Mouse (Mus musculus) urinary bladder, postnatal 14 days (tissue): Measurements from ENCODE around the gene Ccdc47.
"Not testable (repeated sequence)": the region's sequence is repeated elsewhere in the genome, so short reads cannot be mapped to it uniquely, and the experiment has no call there.

Experiments
- DNase-seq: peaks from one replicate; pipeline ENCODE4 v3.0.0; 2021; ENCODE audit warnings: low spot score

The Ccdc47 gene

DNA sequence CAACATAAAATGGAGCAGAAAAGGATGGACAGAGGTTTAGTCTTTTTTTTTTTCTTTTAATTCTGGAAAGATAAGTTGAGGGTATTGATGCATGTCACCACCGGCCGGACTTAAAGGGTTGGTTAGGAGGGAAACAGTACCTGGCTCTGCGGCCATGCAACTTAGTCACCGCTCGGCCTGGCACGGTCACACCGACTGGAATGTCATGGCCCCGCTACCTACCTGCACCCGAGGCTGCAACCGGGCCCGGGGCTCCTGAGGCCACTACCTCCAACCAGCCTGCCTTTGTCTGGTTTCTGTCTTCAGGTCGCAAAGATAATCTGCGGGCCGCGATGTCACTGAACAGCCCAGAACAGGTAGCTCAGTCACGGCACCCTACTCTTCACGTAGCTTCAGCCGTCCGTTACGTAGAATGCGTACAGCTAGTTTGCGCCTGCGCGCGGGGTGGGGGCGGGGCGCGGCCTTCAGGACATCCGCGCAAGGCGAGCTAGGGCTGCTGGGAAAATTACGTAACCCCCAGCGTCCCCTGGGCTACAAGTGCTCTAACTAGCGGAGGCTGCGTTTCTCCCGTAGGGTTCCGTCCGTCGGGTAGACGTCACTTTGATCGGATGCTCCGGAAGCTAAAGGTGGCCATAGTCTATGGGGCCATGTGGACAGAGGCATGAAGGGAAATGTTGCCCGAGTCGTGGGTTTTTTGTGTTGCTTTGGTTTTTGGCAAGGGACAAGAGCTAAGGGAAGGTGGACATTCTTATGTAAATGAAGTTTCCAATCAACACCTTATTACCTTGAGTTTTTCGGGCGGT lies at the start of gene Ccdc47:
Gene Ccdc47, minus strand, starts transcription at position 418 of the 803 bp plus-strand sequence.
- peak; percentile 95 for DNase-seq

DNA sequence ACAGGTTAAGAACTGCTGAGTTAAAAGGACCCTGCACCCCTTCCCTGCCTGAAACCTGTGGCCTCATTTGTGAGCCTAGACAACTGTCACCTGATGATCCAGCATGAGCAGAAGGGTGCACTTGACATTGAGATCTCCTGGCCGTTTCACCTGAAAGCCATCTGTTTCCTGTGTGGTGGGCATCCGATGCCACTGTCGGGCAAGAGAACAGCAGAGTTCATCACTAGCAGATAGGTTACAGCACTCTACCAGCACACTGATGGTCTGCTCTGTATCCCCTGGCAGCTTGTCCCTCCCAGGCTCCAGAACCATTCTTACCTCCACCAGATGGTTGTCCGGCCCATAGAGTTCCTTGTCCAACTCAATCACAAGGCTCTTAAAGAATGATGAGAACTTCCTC lies 49.4 kb upstream of the Ccdc47 start:
- DNase-seq = no peak

DNA sequence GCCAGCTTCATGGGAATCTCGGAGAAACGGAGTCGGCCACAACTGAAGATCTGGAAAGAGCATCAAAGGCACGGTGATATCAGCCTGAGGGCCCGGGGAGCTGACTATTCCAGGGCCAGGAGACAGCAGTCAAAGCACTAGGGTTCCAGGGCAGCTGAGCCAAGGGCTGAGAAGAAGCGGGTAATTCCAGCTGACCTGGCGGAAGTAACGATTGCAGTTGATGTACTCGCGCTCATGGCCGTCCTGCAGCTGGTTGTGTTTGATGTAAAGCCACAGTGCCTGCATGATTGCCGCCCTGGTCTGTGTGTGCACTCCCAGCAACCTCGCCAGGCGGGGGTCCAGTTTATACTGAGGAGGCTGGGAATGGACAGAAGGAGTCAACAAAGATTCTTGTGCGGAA lies 48.8 kb upstream of the Ccdc47 start:
- DNase-seq = no peak

DNA sequence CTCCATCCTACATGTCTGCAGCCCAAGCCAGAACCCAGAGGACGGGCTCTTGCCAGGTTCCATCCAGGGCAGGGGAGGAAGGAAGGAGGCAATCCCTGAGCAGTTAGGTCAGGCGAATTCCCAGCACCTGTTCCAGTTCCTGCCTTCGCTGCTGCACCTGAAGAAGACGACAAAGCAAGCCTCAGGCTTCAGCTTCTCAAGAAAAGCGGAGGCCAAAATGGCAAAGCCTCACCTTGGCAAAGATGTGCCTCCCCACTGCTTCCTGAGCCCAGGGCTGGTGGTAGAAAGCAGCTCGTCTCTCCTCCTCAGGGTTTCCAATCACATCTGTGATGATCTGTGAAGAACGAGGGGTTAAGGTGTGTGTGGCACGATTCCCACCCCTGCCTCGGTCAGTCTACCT lies 47.8 kb upstream of the Ccdc47 start:
- DNase-seq = no peak

DNA sequence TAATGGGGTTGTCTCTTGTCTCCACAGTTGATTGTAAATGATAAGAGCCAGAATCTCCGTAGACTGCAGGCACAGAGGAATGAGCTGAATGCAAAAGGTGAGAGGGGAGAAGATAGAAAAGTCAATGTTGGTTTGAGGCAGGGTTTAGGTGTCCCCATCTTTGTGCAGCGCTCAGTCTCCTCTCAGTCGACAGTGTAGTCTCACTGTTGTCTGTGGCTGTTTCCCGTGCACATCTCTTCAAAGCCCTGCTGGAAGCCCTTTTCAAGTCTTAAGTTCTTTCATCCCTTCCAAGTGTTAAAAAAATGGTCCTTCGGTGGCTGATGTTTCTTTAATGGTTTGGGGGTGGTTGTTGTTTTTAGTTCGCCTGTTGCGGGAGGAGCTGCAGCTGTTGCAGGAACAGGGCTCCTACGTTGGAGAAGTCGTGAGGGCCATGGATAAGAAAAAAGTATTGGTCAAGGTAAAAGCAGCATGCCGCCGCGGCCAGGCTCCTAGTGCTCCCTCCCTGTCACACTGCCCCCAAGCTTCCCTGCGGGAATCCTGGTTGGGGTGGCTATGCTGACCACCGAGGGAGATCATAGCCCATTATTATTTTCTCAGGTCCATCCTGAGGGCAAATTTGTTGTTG lies 44.8 kb upstream of the Ccdc47 start:
- no peak for DNase-seq

DNA sequence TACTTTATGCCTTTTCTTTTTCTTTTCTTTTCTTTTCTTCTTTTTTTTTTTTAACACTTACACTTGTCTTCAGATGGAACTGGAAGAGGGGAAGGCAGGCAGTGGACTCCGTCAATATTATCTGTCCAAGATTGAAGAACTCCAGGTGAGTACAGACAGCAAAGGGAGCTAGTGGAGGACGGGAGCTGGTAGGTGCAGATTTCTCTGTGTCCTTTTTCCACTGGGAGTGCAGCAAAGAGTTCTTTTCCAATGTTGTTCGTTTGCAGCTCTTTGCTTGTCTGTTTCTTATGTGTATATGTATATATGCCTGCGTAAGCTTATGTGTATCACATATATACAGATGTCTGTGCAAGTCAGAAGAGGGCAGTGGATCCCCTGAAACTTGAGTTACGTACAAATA lies 40.6 kb upstream of the Ccdc47 start:
- no peak for DNase-seq

DNA sequence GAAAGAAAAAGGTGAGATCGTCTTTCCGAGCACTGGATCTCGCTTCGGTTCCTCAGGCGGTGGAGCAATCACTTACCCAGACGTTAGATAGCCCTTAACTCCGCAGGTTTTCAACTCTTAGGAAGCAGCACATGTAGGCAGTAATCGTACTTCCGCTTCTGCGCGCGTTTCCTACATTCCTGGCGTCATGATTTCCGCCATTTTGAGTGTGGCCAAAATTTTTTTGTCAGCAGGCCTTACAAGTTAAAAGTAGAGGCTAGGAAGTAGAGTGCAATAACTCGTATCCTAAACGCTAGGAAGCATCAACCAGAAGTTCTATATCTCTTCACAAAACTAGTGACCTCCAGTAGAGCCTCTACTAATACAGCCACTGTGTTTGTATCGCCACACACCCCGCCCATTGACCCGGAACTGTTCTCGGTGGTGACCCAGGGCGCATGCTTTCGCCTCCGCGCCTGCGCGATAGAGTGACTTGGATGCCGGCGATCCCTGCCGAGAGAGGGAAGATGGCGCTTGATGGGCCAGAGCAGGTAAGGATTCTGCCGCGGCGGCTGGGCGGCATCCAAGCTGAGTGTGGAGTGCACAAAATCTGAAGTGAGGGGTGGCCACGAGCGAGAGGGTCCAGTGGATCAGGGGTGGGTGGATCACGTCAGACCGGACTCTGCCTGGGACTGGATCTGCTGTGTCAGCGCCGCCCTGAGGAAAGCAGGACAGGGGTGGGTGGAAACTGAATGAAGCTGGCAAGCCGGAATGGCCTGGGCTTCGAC lies 39.7 kb upstream of the Ccdc47 start, which contains the start of the genes Ftsj3 and Psmc5:
Gene Ftsj3, minus strand, starts transcription at position 395 of the 767 bp plus-strand sequence.
Gene Psmc5, plus strand, starts transcription at position 470 of the 767 bp plus-strand sequence.
- peak; percentile 98 for DNase-seq

DNA sequence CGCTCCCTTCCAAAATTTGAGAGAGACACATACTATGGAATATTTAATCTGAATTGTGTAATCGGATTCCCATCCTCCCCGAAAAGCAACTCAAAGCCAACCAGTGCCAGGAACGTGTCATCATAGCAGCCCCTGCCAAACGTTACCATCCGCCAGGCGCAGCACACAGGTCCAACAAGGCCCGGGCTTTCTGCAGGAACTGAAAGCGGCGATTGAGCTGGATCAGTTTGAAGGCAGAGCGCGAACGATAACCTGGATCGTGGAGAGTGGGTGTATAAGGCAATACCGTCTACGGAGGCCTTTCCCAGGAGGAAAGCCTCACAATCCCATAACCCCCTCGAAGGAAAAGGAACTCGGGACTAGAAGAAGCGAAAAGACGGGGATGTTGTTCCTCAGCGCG lies 39.0 kb upstream of the Ccdc47 start:
- DNase-seq = no peak

DNA sequence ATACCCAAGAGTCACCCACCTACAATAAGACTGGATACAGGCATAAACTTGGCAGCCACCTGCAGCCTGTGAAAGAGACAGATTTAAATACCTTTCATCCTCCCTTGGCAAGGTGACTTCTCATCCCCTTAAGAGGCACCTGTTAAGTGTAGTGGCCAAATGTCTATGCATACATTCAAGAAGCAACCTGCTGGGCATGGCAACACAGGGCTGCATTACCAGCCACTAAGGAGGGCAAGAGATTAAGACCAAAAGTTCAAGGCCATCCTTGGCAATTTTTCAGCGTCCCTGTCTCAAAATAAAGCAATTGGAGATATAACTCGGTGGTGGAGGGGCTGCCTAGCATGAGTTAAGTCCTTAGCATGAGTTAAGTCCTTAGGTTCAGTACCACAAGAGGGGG lies 38.6 kb upstream of the Ccdc47 start:
- no peak for DNase-seq

DNA sequence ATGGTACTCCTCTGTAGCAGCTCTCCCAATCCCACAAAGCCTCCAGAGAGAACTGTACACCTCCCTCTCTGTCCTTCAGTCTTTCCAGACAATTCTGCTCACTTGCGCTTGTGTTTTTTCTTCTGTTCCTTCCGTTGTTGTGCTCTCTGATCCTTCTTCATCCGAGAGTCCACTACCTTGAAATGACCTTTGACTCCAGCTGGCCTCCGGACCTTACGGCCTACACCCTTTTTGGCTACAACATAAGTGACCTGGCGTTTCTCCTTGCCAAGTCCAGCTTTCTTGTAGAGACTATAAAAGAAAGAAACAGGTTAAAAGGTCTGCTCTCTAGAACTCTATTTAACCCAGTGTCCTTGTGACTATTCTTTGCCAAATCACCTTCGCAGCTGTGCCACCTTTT lies 33.2 kb upstream of the Ccdc47 start:
- no peak for DNase-seq

DNA sequence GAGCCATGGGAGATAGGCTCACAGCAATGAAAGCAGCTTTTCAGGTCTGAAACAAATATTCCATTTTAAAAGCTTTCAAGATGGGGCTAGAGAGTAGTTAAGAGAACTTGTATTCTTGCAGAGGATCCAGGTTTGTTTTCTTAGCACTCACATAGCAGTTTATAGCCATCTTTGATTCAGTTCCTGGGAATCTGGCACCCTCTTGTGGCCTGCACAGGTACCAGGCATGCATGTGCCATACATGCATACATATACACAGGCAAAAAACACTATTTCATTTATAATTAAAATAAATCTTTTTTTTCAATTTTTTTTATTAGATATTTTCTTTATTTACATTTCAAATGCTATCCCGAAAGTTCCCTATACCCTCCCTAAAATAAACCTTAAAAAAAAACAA lies 30.7 kb upstream of the Ccdc47 start:
- no peak for DNase-seq

DNA sequence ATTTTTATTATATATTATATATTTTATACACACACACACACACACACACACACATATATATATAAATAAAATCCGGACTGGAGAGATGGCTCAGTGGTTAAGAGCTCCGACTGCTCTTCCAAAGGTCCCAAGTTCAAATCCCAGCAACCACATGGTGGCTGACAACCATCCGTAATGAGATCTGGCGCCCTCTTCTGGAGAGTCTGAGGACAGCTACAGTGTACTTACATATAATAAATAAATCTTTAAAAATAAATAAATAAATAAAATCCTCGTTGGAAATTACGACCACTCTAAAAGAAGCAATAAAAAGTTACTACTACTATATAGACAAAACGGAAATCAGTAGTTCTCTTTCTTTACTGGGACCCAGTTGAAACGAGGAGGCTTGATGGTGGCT lies 17.8 kb upstream of the Ccdc47 start:
- DNase-seq = not testable (repeated sequence)

DNA sequence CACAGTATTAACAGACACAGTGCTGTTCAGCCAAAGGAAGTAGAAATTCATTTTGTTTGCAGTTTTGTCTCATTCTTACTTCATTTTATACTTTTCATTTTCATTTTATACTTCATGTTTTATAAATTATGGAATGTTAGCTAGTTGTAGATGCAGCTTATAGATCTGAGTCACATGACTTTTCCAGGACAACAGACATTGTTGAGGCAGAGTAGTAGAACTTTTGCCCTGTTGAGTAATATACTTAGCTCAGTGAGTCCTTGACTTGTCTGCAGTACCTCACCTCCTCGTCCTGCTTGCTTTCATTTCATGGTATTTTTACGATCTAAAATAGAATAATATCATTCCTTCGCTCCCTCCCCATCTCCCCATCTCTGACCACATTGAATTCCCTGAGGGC lies 4.5 kb upstream of the Ccdc47 start:
- DNase-seq = no peak

DNA sequence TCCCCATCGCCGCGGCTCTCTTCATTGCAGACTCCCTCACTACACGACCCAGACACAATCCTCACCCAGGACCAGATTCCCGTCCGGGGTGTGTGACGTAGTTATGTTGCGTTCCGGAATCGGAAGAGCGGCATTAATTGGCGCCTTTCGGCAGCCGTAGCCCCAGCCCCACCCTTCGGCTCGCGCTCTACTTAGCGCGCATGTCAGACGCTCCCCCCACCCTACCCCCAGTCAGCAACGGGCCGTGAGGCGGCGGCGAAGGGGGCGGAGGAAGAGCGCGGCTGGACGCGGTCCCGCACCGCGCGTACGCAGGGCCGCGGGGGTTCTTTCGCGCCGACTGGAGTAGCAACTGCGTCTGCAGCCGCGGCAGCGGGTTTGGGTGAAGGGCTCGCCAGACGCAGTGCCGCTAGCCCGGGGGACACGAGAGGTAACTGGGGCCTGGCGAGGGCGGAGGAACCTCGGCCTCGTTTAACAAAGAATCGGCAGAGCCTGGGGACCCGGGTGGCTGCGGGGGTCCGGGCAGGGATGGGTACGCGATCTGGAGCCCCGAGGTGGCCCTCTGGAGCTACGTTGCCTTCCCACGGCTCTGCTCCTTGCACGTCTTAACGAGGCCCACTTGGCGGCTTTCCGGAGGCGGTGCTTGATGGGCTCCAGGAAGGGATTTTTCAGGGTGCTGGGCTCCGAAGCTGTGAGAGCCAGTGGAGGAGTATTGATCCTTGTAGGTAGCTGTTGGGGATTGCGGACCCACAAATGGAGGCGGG lies 766 bp upstream of the Ccdc47 start, which contains the start of gene Ddx42:
Gene Ddx42, plus strand, starts transcription at position 197 of the 761 bp plus-strand sequence.
- peak; percentile 91 for DNase-seq

DNA sequence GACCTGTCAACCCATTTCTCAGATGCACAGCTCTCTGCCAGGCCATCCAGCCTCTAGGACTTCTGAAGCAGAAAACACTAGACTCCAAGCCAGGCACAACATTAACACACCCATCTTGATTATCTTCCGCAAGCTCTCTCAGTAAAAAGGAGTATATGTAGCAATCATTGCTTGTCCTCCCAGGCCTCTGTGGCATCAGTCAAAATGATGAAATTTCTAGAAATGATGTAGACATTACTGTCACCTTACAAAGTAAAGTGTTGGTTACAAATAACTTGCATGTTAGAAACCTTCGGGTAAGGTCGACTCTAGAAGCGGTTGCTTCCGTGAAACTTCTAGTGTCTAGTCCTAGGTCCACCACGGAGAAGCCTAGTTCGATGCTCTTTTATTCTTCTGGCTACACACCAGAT lies 689 bp downstream of the Ccdc47 start:
- DNase-seq = no peak

DNA sequence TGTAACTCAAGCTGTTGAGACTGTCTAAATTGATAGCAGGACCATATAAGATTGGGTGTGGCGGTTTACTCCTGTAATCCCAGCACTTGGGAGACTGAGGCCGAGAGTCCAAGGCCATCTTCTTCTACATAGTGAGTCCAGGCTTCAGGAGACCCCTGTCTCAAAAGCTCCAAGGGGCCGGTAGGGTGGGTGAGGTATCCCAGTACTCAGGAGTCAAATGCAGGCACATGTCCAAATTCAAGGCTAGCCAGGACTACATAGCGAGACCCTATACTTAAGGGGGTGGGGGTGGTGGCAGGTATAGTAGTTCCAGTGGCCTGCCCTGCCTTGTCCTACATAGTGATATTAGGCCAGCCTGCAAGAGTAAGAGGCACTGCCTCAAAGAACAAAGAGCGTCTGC lies 1.3 kb downstream of the Ccdc47 start:
- DNase-seq = no peak

DNA sequence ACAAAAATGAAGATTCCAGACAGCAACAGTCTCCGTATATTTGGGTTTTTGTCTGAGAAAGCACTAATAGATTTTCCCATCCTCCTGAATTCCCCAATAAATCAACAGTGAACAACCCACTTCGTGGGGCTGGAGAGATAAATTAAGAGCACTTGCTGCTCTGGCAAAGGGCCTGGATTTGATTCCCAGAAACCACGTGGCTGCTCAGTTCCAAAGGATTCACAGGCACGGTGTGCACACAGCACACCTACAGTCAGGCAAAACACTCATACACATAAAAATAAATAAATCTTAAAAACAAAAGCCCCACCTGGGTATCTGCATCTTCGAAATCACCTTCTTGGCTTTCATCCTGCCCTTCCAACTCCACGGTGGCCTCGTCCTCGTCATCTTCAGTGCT lies 3.4 kb downstream of the Ccdc47 start:
- no peak for DNase-seq

DNA sequence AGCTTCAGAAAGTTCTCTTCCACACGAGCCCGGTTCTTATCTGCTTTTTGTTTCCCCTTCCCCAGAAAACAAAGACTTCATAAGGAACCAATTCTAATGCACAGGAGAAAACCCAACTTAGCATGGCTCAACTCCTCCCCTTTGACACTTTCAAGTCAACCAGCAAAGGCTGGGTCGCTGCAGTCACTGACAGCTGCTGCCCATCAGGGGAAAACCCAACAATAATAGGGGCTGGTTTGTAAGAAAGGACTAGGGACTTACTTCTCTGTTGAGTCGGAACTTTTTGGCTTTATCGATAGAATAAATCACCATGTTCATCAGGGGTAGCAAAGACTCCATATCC lies 14.1 kb downstream of the Ccdc47 start, which contains the start of gene Strada:
Gene Strada, minus strand, starts transcription at position 46 of the 343 bp plus-strand sequence.
- no peak for DNase-seq

DNA sequence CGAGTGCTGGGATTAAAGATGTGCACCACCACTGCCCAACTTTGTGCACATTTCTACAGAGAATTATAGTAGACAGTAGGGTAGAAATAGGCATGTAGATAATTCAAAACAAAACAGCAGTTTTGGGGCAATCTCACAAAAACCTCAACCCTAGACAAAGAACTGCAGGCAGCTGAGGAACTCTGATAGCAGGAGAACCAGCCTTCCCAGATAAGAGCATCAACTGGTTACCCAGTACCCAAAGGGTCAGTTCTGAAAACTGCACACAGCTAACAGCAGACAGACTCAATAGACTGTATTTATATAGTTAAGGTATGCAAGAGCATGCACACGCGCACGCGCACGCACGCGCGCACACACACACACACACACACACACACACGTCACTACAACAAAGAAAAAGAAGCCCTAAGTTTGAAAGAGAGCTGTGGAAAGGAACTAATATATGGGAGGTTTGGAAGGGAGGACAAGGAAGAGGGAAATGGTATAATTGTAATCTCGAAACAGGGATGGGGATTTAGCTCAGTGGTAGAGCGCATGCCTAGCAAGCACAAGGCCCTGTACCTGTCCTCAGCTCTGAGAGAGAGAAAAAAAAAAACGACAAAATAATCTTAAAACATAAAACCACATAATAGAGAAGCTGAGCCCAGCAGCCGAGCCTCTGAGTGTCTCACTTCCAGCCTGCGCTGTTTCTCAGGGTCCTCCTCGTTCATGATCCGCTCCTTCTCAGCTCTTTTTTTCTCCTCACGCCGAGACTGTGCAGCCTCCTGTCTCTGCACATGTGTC lies 14.6 kb downstream of the Ccdc47 start:
- DNase-seq = no peak

DNA sequence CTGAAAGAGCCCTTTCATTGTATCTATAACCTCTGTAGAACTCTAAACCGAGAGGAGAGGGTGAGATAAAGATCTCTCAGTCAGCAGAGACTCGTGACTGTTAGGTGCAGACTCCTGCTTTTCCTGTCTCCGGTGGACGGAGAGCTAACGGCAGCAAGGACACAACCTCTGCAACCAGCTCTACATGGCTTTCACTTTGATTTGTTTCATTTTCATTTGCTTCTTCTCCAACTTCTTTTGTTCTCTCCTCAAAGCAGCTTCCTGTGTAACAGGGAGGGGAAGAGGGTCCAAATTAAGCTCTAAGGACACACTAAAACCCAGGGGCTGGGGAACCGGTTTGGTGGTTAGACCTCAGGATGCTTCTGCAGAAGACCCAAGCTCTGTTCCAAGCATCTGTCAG lies 15.4 kb downstream of the Ccdc47 start:
- no peak for DNase-seq

DNA sequence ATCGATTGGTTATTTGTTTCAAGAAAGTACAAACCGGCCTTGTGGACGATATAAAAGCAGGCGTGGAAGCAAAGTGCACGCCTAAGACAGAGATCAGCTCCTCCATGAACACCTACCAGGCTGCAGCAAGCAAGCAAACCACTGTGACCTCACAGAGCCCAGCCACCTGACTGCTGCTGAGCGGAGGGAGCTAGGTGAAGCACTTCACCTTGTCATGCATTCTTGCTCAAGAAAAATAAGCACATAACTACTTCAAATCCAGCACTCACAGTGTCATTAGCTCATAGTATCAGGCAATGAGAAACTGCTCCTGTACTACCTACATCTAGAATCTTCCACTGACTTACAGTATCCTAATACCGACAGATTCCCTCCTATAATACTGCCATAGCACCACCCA lies 16.1 kb downstream of the Ccdc47 start:
- DNase-seq = not testable (repeated sequence)
